Mouse (Mus musculus) frontal cortex, postnatal 36 days (tissue): ENCODE measurements around the gene Mcam.

Experiments used
- DNase-seq, 2 experiments: peaks; one replicate each; pipeline ENCODE4 v3.0.0; 2022; ENCODE audit warnings: low spot score in 2 of 2

The Mcam gene

DNA sequence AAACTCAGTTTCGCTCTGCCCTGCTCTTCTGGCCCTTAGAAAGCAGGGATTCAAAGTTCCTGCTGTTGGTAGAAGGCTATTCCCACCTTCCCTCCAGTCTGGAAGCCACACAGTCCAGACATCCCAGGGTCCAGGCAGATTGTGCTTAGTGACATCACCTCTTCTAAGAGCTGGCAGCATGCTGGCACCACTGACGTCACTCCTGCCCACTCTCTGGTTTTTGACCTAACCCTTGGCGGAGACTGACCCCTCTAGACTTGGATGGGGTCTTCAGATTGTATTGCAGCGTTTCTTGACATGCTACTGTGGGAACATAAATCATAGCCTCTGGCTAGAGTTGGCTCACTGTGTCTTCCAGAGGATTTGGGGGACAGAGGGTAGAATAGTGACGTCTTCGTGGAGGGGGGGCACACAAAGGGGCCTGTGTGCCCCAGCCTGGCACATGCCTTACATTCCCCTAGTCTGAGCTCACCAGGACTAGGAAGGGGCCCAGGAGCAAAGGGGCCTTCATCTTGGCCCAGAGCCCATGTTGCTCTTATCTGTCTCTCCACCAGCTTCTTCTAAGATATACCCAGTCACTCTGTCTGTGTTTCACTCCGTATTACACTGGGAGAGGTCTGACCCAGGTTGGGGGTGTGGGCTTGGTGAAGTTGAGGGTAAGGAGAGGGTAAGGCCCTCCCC lies 1.6 kb downstream of the Mcam start:
- no peak for DNase-seq

DNA sequence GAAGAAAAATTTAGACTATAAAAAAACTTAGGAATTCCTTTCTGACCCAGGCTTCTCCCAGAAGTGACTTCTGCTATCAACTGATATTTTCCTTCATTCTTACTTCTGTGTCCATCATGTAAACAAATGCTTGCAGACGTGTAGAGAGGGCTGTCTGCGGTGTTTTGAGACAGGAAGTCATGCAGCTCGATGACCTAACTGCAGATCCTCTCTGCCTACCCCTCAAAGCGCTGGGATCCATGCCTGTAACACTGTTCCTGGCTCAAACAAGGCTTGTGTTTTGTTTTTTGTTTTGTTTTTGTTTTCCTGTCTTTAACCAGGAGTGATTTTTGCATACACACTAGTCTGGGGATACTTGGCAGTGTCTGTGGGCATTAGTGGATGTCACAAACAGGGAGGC lies 3.6 kb downstream of the Mcam start:
- no peak for DNase-seq

DNA sequence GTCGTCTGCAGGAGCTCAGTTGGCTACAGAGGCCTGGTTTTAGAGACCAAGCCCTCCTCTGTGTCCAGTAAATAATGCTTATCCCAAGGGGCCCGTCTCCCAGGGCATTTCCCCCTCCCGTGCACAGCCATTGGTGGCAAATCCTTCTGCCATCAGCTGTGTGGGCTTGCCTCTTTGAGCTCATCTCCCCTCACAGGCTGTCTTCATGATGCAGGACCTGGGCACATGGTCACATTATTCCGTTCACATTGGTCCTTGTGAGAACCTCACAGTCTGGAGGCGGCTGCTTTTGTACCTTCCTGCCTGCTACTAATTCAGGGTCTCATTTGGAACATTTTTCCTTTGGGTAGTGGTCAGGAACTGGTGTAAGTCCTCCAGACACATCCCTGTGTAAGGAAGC lies 7.7 kb downstream of the Mcam start:
- no peak for DNase-seq

DNA sequence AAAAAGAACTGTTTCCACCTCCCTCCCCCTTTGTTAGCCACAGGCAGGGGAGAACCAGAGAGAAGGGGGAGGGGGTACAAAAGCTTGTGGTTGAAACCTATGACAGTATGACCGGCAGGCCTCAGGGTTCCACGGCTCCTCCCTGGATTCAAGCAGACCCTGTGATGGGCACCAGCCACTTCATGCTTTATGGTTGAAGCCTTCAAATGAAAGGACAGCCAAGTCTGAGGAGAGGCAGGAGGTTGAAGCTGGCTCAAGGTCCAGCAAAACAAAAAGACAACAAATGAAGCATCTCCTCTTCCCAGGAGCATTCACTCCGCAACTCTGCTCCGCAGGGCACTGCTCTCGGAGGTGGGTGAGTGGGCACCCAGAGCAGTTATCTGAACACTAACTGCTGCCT lies 9.2 kb downstream of the Mcam start:
- DNase-seq = no peak

DNA sequence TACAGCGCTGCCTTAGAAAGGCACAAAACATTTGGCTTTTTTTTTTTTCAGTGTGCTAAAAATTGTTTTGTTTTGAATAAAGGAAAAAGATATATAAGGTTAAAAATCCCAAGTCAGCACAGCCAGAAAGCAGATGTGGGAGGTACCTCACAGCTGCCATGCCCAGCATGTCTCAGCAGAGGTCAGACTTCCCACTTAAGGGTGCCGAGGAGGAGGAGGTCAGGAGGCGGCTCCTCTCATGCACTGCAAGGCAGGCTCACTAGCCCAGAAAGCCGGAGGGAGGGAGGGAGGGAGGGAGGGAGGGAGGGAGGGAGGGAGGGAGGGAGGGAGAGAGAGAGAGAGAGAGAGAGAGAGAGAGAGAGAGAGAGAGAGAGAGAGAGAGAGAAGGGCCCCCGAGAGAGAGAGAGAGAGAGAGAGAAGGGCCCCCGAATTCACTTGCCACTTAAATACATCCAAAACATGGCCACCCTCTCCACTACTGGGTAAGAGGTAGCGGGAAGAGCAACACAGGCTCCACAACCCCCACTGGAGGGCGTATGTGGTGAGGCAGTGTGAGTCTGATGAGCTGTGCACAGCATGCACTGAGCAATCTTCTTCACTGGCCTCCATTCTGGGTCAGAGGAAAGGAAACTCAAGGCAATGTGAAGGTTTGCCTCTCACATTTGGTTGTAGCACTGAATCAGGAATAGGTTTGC lies 9.9 kb downstream of the Mcam start:
- no peak for DNase-seq

DNA sequence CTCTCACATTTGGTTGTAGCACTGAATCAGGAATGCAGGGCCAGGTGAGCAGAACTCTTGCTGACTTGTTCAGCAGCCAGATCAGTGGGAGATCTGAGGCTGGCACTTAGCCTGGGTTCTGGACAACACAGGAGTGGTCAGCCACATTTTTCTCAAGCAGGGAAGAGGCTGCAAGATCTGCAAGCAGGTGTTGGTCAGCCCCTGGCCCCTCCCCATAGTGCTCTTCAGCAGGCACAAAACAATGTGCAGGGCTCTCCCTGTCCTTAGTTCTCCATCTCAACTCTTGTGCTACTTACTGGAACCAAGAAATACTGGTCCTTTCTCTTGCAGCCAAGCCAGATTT lies 10.4 kb downstream of the Mcam start:
- DNase-seq = no peak

DNA sequence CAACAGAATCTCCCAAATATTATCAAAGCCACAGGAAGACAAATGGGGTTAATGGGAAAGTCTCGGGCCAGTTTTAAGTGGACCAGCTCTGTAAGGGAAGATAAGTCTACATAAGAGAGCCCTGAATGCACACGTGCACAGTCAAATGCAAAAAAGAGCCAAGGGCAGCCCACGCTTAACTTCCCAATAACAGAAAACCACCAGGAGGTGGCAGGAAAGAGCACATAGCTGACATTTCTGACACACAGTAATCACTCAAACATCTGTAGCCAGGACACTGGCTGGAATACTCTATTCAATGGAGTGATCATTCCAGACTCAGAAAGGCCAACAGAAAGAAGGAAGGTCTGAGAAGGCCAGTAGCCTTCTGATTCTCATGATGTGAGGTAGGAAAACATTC lies 13.0 kb downstream of the Mcam start:
- DNase-seq = no peak

DNA sequence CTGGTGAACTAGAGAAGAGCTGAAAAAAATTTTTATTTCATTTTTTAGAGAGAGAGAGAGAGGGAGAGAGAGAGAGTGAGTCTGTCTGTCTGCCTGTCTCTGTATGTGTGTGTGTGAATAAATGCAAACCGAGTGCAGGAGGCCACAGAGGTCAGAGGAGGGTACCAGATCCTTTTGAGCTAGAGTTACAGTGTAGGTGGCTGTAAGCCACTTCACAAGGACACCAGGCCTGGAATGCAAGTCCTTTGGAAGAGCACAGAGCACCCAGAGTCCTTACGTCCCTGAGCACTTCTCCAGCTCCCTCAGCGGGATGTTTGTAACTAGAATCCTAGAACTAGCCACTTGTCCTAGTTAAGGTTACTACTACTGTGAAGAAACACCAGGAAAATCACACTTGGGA lies 25.6 kb downstream of the Mcam start:
- DNase-seq = no peak

DNA sequence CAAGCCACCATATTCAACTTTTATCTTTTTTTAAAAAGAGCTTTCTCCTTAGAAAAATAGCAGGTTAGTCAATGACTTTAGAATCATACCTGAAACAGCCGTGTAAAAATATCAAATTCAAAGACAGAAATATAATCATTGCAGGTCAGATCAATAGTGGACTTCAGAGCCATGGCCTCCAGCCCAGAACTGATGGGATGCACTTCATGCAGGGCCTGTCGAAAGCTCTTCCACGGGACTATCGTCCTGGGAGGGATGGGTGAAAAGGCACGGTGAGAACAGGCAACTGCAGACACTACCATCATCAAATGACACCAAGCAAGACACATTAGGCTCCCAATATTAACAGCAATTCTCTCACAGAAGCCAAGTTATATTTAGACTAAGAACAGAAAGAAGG lies 34.7 kb downstream of the Mcam start:
- DNase-seq = no peak

DNA sequence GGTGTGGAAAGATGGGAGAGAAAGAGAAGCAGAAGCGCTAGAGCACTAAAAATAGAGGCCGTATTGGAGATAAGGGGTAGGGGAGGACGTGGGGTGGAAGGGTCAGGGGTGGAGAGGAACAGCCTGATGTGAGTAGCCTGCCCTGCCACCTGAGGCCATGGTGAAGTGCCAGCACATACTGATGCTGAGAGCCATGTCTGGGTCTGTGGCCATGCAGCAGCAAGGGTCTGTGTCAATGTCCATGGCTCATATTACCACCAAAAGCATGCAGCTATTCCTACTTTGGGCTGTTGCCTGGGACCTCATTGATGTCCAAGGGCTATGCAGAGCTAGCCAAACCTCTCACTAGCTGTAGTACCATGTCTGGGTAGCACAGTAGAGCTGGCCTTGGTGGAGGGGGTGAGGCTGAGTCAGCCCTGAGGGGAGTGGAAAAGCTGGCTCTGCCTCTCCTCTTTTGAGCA lies 36.5 kb downstream of the Mcam start:
- DNase-seq = no peak

DNA sequence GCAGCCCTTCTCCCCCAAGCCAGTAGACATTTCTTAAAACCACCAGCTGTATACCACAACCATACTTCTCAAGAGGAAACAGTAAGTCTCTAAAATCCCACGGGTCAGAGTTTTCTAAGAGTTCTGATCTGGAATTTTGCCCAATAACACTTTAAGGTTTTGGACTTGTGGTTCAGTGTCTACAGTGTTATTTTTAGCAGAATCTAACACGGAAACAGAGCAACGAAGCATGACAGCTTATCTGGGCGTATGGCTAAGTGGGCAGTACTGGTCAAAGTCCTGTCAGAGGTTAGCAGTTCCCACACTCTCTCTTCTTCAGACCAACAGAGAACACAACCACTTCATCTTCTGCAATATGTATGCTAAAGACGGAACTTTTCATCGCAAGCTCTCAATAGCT lies 41.3 kb downstream of the Mcam start:
- DNase-seq = no peak

DNA sequence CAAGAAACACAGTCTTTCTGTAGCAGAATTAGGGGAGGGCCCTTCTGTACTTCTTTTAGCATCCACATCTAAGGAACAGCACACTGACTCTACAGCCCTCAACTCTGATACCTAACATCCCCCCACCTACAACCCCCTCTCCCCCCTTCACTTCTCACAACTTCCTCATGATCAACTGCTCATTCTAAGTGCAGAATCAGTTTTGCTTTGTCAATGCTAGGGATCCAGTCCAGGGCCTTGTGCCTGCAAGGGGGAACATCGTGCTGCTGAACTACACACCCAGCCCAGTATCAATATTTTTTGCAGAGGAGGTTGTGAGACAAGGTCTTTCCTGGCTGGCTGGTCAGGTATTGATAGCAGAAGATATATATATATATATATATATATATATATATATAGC lies 41.7 kb downstream of the Mcam start:
- DNase-seq = no peak

DNA sequence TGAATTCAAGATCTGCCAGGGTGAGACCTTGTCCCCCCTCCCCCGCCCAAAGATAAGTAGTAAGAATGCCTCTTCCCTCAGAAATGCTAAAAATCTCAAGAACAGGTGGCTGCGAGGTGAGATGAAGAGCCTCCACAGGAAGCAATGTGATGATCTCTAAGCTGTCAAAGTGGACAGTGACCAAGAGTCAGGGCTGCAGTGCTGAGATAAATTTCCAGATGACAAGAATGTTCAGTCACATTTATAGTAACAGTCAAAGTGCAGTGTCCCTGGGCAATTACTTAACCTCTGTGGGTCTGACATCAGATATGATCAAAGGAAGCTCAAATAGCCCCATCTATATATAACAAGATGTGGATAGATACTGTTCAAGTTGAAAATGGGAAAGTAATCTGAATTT lies 43.1 kb downstream of the Mcam start:
- DNase-seq = no peak

DNA sequence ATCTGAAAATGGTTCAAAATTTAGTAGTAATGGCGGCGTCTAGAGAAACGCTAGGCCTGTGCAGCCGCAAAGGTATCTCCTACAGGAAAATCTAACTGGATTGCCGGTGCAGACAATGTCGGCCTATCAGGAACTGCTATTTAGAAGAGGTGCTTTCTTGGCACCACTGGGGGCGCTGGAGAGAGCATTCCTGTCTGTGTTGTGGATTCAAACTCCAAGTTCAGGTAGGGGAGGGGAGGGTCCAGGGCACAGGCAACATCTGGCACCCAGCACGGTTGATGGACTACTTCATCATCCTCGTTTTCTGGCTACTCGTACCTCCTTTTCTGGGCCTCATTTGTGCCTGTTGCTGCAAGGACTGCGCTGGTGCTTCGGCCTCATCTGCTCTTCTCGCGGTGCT lies 44.1 kb downstream of the Mcam start:
- DNase-seq = no peak

DNA sequence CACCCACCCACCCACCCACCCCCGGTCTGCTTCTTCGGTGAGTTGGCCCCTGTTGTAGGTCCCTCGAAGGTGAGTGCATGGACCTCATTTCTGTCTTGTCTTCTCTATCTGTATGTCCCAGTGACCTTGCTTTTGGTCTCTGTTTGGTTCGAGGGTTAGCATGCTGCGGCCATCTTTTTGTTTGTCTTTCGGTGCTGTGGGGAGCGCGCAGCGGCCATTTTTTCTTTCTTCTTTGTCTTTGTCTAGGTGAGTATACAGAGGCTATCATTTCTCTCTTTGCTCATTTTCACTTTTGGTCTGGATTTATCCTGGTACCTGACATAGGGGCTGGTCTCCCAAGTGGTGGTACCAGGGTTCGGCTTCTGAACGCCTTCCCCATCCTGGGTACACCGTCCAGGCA lies 44.5 kb downstream of the Mcam start:
- DNase-seq = no peak

DNA sequence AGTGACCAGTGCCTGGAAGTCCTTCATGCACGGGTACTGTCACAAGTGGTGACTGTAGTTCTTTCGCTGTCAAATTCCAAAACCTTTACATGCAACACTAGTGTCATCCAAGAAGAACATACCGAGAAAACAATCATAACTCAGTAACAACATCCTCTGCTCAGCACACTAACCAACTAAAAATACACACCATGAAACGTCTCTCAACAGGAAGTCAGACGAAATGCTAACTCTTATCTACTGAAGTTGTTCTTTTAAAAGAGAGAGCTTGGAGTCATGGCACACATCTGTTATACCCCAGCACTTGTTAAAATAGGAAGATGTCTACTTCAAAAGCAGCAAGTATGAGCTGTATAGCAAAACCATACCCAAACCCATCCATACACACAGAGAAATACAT lies 47.3 kb downstream of the Mcam start:
- DNase-seq = no peak

DNA sequence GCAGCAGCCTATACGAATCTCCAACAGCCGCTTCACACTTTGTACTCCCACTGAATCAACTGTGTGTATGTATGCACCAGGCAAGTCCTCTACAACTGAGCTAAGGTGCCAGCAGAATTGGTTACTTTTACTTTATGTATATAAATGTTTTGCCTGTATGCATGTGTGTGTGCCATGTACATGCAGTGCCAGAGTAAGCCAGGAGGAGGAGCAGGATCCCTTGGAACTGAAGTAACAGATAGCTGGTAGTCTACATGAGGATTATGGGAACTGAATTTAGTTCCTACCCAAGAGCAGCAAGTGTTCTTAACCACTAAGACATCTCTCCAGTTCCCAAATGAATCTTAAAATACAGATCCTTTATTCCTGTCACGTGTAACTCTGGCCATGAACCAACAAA lies 48.0 kb downstream of the Mcam start:
- DNase-seq = no peak

DNA sequence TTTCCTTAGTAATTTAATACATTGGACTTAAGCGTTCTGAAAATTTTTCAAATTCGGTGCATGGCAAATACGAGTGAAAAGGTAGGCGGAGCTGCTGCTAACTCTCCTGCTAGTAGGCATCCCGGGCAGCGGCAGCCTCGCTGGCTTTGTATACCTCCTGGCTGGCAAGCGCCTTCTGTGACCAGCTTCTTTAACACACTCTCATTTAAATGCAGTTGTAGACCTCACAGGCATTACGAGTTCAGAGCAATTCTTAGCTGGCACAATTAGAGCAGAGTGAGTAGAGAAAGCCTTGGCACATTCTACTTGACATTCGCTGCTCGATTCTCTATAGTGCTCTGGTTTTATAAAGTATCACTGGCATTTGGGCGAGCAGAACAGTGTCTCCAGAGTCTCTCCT lies 54.0 kb downstream of the Mcam start:
- peak; percentile 18 to 53 for DNase-seq

DNA sequence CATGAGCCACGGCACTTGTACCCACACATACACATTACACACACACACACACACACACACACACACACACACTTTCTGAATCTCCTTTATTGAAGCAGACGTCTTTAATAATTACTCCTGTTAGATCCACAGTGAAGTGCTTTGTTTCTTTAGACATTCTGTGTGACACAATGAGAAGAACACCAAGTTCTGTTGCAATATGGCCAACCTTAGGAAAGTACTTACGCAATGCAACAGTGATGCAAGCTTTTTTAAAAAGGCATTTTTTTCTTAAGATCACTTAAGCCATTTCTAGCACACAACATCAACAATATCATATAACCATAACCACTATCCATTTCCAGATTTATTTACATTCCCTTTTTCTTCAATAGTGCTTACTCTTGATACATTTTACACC lies 56.9 kb downstream of the Mcam start:
- no peak for DNase-seq

DNA sequence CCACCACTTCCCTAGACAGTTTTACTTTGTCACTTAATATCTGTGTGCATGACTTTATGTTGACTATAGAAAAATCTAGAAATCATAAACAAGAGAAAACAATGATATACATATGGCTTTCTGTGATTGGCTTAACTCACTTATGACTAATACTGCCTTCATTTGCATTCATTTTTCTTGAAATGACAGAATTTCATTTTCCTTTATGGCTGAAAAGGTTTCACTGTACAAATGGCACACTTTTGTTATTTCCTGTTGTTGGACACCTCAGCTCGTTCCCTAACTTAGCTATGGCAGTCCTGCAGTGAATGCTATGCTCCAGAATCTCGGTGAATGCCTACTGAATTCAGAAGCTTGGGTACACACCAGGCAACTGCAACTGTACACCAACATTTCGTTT lies 58.0 kb downstream of the Mcam start:
- DNase-seq = no peak
